Mouse (Mus musculus): ENCODE results near the gene Tcp1.
"Not testable (repeated sequence)": the region's sequence is repeated elsewhere in the genome, so short reads cannot be mapped to it uniquely, and the experiment has no call there.

Tcp1 gene

GRCm38 (mm10) chr17:12915881-12916583 is 531 bp downstream of the Tcp1 start, which contains the start of gene Mrpl18:
Gene Mrpl18 (minus strand): TSS chr17:12916345.
- peak; percentile 100 for DNase-seq

- no peak for DNase-seq
Measured at GRCm38 (mm10) chr17:12916588-12917380, 1.3 kb downstream of the Tcp1 start.

- no peak for DNase-seq
Measured at GRCm38 (mm10) chr17:12921073-12921472, 5.6 kb downstream of the Tcp1 start.

GRCm38 (mm10) chr17:12925001-12925400 is 9.5 kb downstream of the Tcp1 start:
- DNase-seq: no peak

- no peak for DNase-seq
Measured at GRCm38 (mm10) chr17:12925703-12926180, 10.2 kb downstream of the Tcp1 start.

- not testable (repeated sequence) for DNase-seq
Measured at GRCm38 (mm10) chr17:12931576-12931975, 16.1 kb downstream of the Tcp1 start.

- peak; percentile 14 for DNase-seq
Measured at GRCm38 (mm10) chr17:12935719-12936118, 20.2 kb downstream of the Tcp1 start.

- DNase-seq: no peak
Measured at GRCm38 (mm10) chr17:12937412-12937970, 22.0 kb downstream of the Tcp1 start.

GRCm38 (mm10) chr17:12938077-12938476 is 22.6 kb downstream of the Tcp1 start:
- DNase-seq: peak; percentile 36

- not testable (repeated sequence) for DNase-seq
Measured at GRCm38 (mm10) chr17:12939377-12940148, 24.1 kb downstream of the Tcp1 start.

- DNase-seq: peak; percentile 82
Measured at GRCm38 (mm10) chr17:12940151-12940805, 24.8 kb downstream of the Tcp1 start, which contains the start of gene Acat3. Gene Acat3 (minus strand): TSS chr17:12940600.

GRCm38 (mm10) chr17:12941543-12942260 is 26.2 kb downstream of the Tcp1 start:
- DNase-seq: peak; percentile 81

- peak; percentile 68 for DNase-seq
Measured at GRCm38 (mm10) chr17:12942459-12943162, 27.1 kb downstream of the Tcp1 start.

- peak; percentile 52 for DNase-seq
Measured at GRCm38 (mm10) chr17:12949669-12950068, 34.2 kb downstream of the Tcp1 start.

- DNase-seq: peak; percentile 68
Measured at GRCm38 (mm10) chr17:12956664-12957063, 41.2 kb downstream of the Tcp1 start.

- DNase-seq: peak; percentile 83
Measured at GRCm38 (mm10) chr17:12959377-12959776, 43.9 kb downstream of the Tcp1 start.

GRCm38 (mm10) chr17:12960331-12960873 is 44.9 kb downstream of the Tcp1 start, which contains the start of gene Acat2:
Gene Acat2 (minus strand): TSS chr17:12960747.
- DNase-seq: peak; percentile 100

- DNase-seq: no peak
Measured at GRCm38 (mm10) chr17:12963476-12963875, 48.0 kb downstream of the Tcp1 start.

- DNase-seq: no peak
Measured at GRCm38 (mm10) chr17:12967173-12967572, 51.7 kb downstream of the Tcp1 start.

GRCm38 (mm10) chr17:12973851-12974250 is 58.4 kb downstream of the Tcp1 start:
- peak; percentile 55 for DNase-seq
